Mouse (Mus musculus): ENCODE data around the gene Fmnl3.

DNA sequence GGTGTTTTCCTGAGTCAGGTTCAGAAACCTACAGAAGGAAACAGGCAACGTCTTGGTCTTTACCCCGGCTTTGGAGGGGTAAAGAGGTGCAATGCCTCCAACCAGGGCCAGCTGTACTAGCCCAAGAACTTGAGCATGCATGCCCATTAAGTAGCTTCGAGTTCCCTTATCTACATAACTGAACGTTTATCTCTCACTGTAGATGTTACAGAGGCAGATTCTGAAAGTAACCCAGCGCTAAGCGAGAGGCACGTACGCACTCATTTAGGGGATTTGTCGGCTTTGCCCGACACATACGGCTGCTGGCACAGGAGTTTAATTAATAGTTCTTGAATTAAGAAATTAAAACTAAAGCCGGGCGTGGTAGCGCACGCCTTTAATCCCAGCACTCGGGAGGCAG, 76.0 kb downstream of the Fmnl3 start:
- TF ChIP-seq POLR2A (IDR thresholded peaks at IDR 0.05; ENCODE audit: extremely low read depth, insufficient read depth, low read length) = no peak
- TF ChIP-seq CTCF (IDR thresholded peaks at IDR 0.05; ENCODE audit: extremely low read depth, insufficient read depth, low read length) = no peak

All from cortical plate, adult 2 months (tissue).